Comparison of ENCODE assay signal across 8 mouse cellular contexts in the genomic region with DNA sequence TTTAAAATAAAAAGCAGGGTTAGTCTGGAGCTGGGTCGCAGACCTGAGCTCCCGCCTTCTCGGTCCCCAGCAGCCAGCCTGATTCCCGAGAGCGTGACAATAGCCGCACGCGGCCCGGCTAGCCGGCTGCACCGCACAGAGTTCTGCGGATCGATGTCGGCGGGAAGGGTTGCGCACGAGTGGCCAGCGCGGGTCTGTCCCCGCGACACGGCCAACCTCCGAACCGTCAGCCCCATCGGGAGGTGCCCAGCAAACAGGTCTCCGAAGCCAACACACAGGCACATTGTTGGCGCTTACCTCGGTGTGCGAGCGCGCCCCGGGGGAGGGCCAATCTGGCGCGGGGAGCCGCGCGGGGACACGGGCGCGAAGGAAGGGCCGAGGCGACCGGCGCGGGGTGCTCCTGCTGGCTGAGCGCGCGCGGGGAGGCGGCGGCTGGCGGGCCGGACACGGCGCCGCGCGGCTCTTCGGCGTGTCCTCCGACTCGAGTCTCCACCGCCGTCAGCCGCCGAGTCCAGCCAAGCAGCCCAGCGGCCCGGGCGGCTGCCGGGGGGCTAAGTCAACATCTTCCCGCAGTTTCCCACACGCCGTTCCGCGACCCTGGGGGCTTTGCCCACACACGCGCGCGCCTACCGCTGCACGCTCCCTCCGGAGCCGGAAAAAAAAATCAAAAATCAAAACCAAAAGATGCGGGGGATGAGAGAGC. TPM values are rescaled to one million over a fixed set of nuclear protein-coding genes. Genes with fewer than 3 reads are reported as not detected.
A peak's percentile ranks its signal among the peaks of the same experiment; 100 is the strongest.
DNase-seq lines count a peak whose midpoint lies in the region; ATAC-seq lines count a peak whose summit lies in the region.

No protein-coding gene starts in this region.

- peaks cover 30% of the 10 kb centered on the region for H3K4me1 ChIP-seq in lung, embryonic 15.5 days

- WGBS in lung, embryonic 15.5 days = under 1% methylated on average over 84 of the region's 84 CpGs

- no peaks in the 10 kb centered on the region for H3K9me3 ChIP-seq in lung, embryonic 15.5 days

- peak overlapping the region; percentile 96 for H3K9ac ChIP-seq in lung, embryonic 15.5 days

- peak overlapping the region; percentile 79 for H3K4me2 ChIP-seq in lung, embryonic 15.5 days

- no peaks in the 10 kb centered on the region for H3K36me3 ChIP-seq in lung, embryonic 15.5 days

- no peaks in the 10 kb centered on the region for H3K27me3 ChIP-seq in lung, embryonic 15.5 days

- peak overlapping the region; percentile 100 for H3K27ac ChIP-seq in lung, embryonic 15.5 days

- DNase-seq in spleen, postnatal 10 days (ENCODE audit: low spot score in 2 of 2) = peak; percentile 28 to 32
- no peak for DNase-seq in spleen, postnatal 36 days (ENCODE audit: low spot score in 2 of 2)
- DNase-seq in brain, adult 2 months (ENCODE audit: low read depth, low spot score) = peak; percentile 22
- peak; percentile 24 to 31 for DNase-seq in frontal cortex, postnatal 36 days (ENCODE audit: low spot score in 2 of 2)
- DNase-seq in kidney, adult 18-20 months = peak; percentile 64
- peak; percentile 58 for DNase-seq in retina, embryonic 14.5 days (ENCODE audit: low spot score)
- no peak for DNase-seq in yolk sac, embryonic 10.5 days (ENCODE audit: low spot score)

- no peak for ATAC-seq in lung, embryonic 15.5 days (ENCODE audit: borderline replicate concordance, extremely low read depth, low FRiP score, low TSS enrichment)

- H3K4me3 ChIP-seq in lung, embryonic 15.5 days = peak overlapping the region; percentile 95

RNA-seq across cellular contexts. Expression of a gene that starts 1.9 kb away (rescaled TPM):
- polyA plus RNA-seq in lung, embryonic 15.5 days (2015; fragmentation: Nextera tagmentation; extraction: Ambion mirVana) = 61.5 and 62.1 TPM in 2 replicates

Comparison
In these comparisons a context has a peak if more than half of its experiments do, and no peak if none do; other contexts are left out.
1. DNase-seq: peak in spleen, postnatal 10 days (2 of 2), brain, adult 2 months (single experiment), frontal cortex, postnatal 36 days (2 of 2), kidney, adult 18-20 months (single experiment) and retina, embryonic 14.5 days (single experiment); none in spleen, postnatal 36 days (0 of 2) and yolk sac, embryonic 10.5 days (single experiment).